Mouse (Mus musculus): ENCODE data around the gene Vmn1r89. TPM values are rescaled to one million over a fixed set of nuclear protein-coding genes. Genes with fewer than 3 reads are reported as not detected.

Gene Vmn1r89
- total RNA-seq (2021) = not detected

GRCm38 (mm10) chr7:13212720-13213119 is at the start of gene Vmn1r89:
Vmn1r89 (plus strand) TSS chr7:13213020.
- intact Hi-C loops (cut with DNase I) = no loop called here
- DNase-seq (ENCODE audit: low spot score in 2 of 2) = no peak

- peak; percentile 9 to 25 for DNase-seq (ENCODE audit: low spot score in 2 of 2)
These were observed 48.2 kb downstream of the Vmn1r89 start for GRCm38 (mm10) chr7:13260746-13261700.

GRCm38 (mm10) chr7:13263851-13264250 is 51.0 kb downstream of the Vmn1r89 start:
- intact Hi-C loops (cut with DNase I) = no loop called here
- peak in 1 of 2 experiments; percentile 14 for DNase-seq (ENCODE audit: low spot score in 2 of 2)

More at GRCm38 (mm10) chr7:13260746-13261700, 48.2 kb downstream of the Vmn1r89 start:
- intact Hi-C loops (cut with DNase I) = no loop called here

- DNase-seq (ENCODE audit: low spot score in 2 of 2) = no peak
- intact Hi-C loops (cut with DNase I) = no loop called here
These were observed 51.6 kb downstream of the Vmn1r89 start for GRCm38 (mm10) chr7:13264396-13264795.

GRCm38 (mm10) chr7:13268749-13269260 is 56.0 kb downstream of the Vmn1r89 start:
- no peak for DNase-seq (ENCODE audit: low spot score in 2 of 2)
- intact Hi-C loops (cut with DNase I) = no loop called here

- intact Hi-C loops (cut with DNase I) = no loop called here
- DNase-seq (ENCODE audit: low spot score in 2 of 2) = no peak
These were observed 56.6 kb downstream of the Vmn1r89 start for GRCm38 (mm10) chr7:13269394-13269793.

Other genes with a start within 250 kb of the Vmn1r89 start
- gene Zfp324, start 247.2 kb upstream of the Vmn1r89 start, total RNA-seq (2021) = 10 to 100 TPM in 1 of 2 experiments, 1 to 10 TPM in 1; 9.4 to 11.7 TPM
- 1 to 10 TPM; 6.7 to 9.7 TPM for gene Zfp446, start 235.2 kb upstream of the Vmn1r89 start, total RNA-seq (2021)
- gene Slc27a5, start 214.8 kb upstream of the Vmn1r89 start, total RNA-seq (2021) = under 1 TPM in 1 of 2 experiments, not detected in 1; 0.34 TPM
- gene Trim28, start 213.9 kb upstream of the Vmn1r89 start, total RNA-seq (2021) = 100 to 1,000 TPM; 199 to 217 TPM
- 10 to 100 TPM; 35.8 to 36.5 TPM for gene Zbtb45, start 203.0 kb upstream of the Vmn1r89 start, total RNA-seq (2021)
- 100 to 1,000 TPM; 124 to 136 TPM for gene Chmp2a, start 178.2 kb upstream of the Vmn1r89 start, total RNA-seq (2021)
- gene Ube2m, start 174.7 kb upstream of the Vmn1r89 start, total RNA-seq (2021) = 100 to 1,000 TPM; 210 to 252 TPM
- gene Mzf1, start 158.3 kb upstream of the Vmn1r89 start, total RNA-seq (2021) = 10 to 100 TPM; 12.2 to 15.8 TPM
- gene Vmn1r85, start 117.8 kb upstream of the Vmn1r89 start, total RNA-seq (2021) = not detected
- gene Vmn1r86, start 93.1 kb upstream of the Vmn1r89 start, total RNA-seq (2021) = not detected
- not detected for gene Vmn1r87, start 72.9 kb upstream of the Vmn1r89 start, total RNA-seq (2021)
- gene Vmn1r88, start 53.5 kb upstream of the Vmn1r89 start, total RNA-seq (2021) = under 1 TPM; 0.07 to 0.09 TPM
- 1 to 10 TPM; 7.0 to 7.8 TPM for gene Lig1, start 64.3 kb downstream of the Vmn1r89 start, total RNA-seq (2021)
- 10 to 100 TPM; 13.4 to 15.9 TPM for gene Zswim9, start 65.7 kb downstream of the Vmn1r89 start, total RNA-seq (2021)
- gene Pla2g4c, start 111.6 kb downstream of the Vmn1r89 start, total RNA-seq (2021) = under 1 TPM; 0.25 to 0.43 TPM
- under 1 TPM; 0.35 to 0.66 TPM for gene Cabp5, start 185.1 kb downstream of the Vmn1r89 start, total RNA-seq (2021)
- not detected for gene Bsph1, start 237.8 kb downstream of the Vmn1r89 start, total RNA-seq (2021)

Measured in left cerebral cortex, postnatal 36 days (tissue).